Mouse (Mus musculus) monocyte, adult 5-6 weeks (primary cell): ENCODE measurements around the gene Dhx58. TPM values are rescaled to one million over a fixed set of nuclear protein-coding genes. Genes with fewer than 3 reads are reported as not detected.
A peak's percentile ranks its signal among the peaks of the same experiment; 100 is the strongest.
"Not testable (repeated sequence)": the region's sequence is repeated elsewhere in the genome, so short reads cannot be mapped to it uniquely, and the experiment has no call there.

Experiments
- ATAC-seq: fragments of 153-309, 156-312 bp; replicated peaks from 2 replicates; pipeline ENCODE4 v1.8.0; 2017; ENCODE audit warnings: mild to moderate bottlenecking; ENCODE audit not compliant: low TSS enrichment, insufficient number of reproducible peaks, severe bottlenecking, poor library complexity, low FRiP score
- total RNA-seq: library from RNA; stranded (forward); fragments of 200-1000, 200-491, 200-594 nt; gene quantifications from 3 replicates; pipeline ENCODE4 v1.2.3, GENCODE M21; 2017

The Dhx58 gene
- total RNA-seq, 1 experiment from 2014 or later = 28.6 TPM

DNA sequence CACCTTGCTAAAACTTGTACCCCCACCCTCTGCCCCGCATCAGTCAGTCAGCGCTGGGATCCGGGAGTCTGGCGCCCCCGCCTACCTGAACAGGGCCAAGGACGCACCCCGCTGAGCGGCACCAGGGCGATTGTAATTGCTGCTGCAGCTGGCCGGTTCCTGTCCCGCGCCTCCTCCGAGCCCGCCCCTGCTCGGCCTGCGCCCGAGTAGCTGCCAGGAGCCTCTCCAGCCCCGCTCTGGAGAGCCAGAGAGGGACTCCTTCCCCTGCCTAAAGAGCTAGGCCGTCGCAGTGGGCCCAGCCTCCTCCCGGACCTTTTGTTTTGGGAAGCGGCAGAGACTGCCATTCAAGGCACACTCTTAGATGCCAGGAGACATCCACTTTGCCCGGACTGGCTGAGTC is 30.9 kb downstream of the Dhx58 start:
- ATAC-seq = no peak

- no peak for ATAC-seq
These were observed 32.1 kb downstream of the Dhx58 start for GRCm38 (mm10) chr11:100671956-100672355.

DNA sequence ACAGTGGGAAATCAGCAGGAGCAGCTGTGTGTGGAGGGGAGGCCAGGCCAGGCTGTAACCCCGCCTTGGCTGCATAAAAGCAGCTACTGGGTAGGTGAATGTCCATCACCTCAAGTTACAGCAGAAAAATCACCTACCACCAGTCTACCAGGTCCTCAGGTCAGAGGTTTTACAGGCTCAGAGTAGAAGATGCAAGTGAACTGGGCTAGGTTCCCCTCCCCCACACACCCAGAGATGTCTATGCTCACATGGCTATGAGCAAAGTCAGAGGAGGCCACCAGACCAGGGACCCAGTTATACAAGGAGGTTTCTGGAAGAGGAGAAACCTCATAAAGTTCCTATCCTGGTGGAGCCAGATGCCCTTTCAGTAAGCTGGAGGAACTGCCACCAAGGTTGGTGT is 33.0 kb downstream of the Dhx58 start:
- no peak for ATAC-seq

GRCm38 (mm10) chr11:100659806-100660205 is 44.3 kb downstream of the Dhx58 start:
- ATAC-seq = no peak

DNA sequence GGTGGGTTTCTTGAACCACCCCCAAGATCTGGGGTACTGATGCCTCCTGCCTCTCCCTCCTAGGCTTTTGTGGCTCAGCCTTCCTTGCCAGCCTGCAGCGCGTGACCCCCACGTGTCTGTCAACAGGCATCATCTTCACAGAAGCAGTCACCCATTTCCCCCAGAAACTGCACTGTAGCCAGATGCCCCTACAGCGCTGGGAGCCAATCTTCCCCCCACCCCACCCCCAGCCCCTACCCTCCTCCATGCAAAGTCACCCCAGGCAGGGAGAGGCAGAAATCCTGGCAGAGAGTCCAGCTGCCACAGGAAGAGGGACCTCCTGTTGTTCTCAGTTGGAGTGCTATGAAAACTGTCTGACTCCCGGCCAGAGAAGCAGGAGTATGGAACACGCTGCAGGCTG is 47.6 kb downstream of the Dhx58 start:
- no peak for ATAC-seq

- not testable (repeated sequence) for ATAC-seq
These were observed 48.5 kb downstream of the Dhx58 start for GRCm38 (mm10) chr11:100655589-100655988.

- no peak for ATAC-seq
These were observed 52.3 kb downstream of the Dhx58 start for GRCm38 (mm10) chr11:100651748-100652147.

- no peak for ATAC-seq
These were observed 52.9 kb downstream of the Dhx58 start for GRCm38 (mm10) chr11:100651205-100651604.

GRCm38 (mm10) chr11:100648405-100648804 is 55.7 kb downstream of the Dhx58 start:
- no peak for ATAC-seq

- peak; percentile 65 for ATAC-seq
These were observed 57.8 kb downstream of the Dhx58 start for GRCm38 (mm10) chr11:100646265-100646664.

Other genes starting within 250 kb of the Dhx58 start
- gene Klhl11, start 231.5 kb downstream of the Dhx58 start, total RNA-seq = 16.4 to 28.5 TPM (median 24.2 TPM) in 3 replicates
- 104 to 134 TPM (median 105 TPM) in 3 replicates for gene Acly, start 176.3 kb downstream of the Dhx58 start, total RNA-seq
- 4.4 TPM in 1 of 3 replicates, not detected in the others for gene Ttc25, start 158.7 kb downstream of the Dhx58 start, total RNA-seq
- 22.6 to 33.8 TPM (median 25.9 TPM) in 3 replicates for gene Cnp, start 129.4 kb downstream of the Dhx58 start, total RNA-seq
- 49.6 to 69.8 TPM (median 54.5 TPM) in 3 replicates for gene Nkiras2, start 85.0 kb downstream of the Dhx58 start, total RNA-seq
- gene Dnajc7, start 84.1 kb downstream of the Dhx58 start, total RNA-seq = 239 to 305 TPM (median 293 TPM) in 3 replicates
- gene Zfp385c, start 11.8 kb downstream of the Dhx58 start, total RNA-seq = 0.32 to 0.76 TPM (median 0.49 TPM) in 3 replicates
- 6.1 to 9.9 TPM (median 7.1 TPM) in 3 replicates for gene Kat2a, start 8.2 kb upstream of the Dhx58 start, total RNA-seq
- not detected in 3 replicates for gene Hspb9, start 9.6 kb upstream of the Dhx58 start, total RNA-seq
- 163 to 176 TPM (median 171 TPM) in 3 replicates for gene Rab5c, start 33.9 kb upstream of the Dhx58 start, total RNA-seq
- gene Kcnh4, start 55.7 kb upstream of the Dhx58 start, total RNA-seq = not detected in 3 replicates
- gene Hcrt, start 58.7 kb upstream of the Dhx58 start, total RNA-seq = not detected in 3 replicates
- gene Ghdc, start 66.7 kb upstream of the Dhx58 start, total RNA-seq = 4.7 to 7.0 TPM (median 6.8 TPM) in 3 replicates
- 71.6 to 86.1 TPM (median 75.5 TPM) in 3 replicates for gene Stat5b, start 146.5 kb upstream of the Dhx58 start, total RNA-seq
- gene Stat5a, start 155.1 kb upstream of the Dhx58 start, total RNA-seq = 20.0 to 28.0 TPM (median 25.1 TPM) in 3 replicates
- 328 to 413 TPM (median 368 TPM) in 3 replicates for gene Stat3, start 235.3 kb upstream of the Dhx58 start, total RNA-seq